Mouse (Mus musculus): ENCODE data around the gene Samd10. TPM values are rescaled to one million over a fixed set of nuclear protein-coding genes. Genes with fewer than 3 reads are reported as not detected.

The Samd10 gene
- 9.4 and 12.1 TPM in 2 replicates for polyA plus RNA-seq (2015; fragmentation: Nextera tagmentation; extraction: Ambion mirVana)

DNA sequence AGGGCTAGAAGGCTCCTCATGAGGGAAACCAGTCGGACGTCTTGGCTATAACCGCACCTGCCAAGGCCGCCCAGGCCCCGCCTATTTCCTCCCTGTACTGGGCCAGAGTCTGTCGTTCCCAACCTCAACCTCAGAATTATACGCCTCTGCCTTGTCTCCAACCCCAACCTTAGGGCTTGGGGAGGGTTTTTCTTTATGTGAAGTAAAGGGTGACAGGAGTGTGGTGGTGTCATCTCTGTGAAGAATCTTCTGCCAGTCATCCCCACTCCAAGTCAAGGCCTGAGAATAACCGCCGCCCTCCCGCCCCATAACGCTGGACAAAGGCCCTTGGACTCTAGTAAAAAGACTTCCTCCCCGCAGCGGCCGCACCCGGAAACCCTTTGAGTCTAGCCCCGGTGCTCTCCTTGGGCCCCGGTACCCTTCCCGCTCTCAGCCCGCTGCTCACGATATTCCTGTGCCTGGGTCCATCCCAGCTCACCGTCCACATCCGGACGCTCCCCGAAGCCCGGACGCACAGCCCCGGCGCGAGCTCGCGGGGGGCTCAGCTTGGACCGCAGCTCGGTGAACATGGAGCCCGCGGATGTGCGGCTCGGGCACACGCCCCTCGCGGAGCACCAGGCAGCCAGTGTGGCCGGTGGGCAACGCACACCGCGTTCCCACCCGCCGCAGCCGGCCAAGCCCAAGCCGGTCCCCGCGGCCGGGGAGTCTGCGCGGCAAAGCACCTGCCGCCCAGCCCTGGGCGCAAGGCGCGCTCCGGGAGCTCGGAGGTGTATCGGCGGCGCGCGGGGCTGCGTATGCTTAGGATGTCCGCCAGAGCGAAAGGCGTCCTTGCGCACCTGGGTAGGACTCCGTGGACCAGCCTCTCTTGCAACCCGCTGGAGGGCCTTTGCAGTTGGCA, at the start of gene Samd10:
Samd10 (minus strand) TSS at position 759 of the 898 bp plus-strand sequence.
- peak; percentile 68 for DNase-seq (ENCODE audit: low spot score)

GRCm38 (mm10) chr2:181646626-181647472, 47.8 kb upstream of the Samd10 start:
- DNase-seq (ENCODE audit: low spot score) = no peak

GRCm38 (mm10) chr2:181645666-181646065, 46.7 kb upstream of the Samd10 start:
- no peak for DNase-seq (ENCODE audit: low spot score)

- DNase-seq (ENCODE audit: low spot score) = peak; percentile 52
Measured at GRCm38 (mm10) chr2:181644361-181644760, 45.3 kb upstream of the Samd10 start.

- DNase-seq (ENCODE audit: low spot score) = no peak
Measured at GRCm38 (mm10) chr2:181635865-181636264, 36.9 kb upstream of the Samd10 start.

DNA sequence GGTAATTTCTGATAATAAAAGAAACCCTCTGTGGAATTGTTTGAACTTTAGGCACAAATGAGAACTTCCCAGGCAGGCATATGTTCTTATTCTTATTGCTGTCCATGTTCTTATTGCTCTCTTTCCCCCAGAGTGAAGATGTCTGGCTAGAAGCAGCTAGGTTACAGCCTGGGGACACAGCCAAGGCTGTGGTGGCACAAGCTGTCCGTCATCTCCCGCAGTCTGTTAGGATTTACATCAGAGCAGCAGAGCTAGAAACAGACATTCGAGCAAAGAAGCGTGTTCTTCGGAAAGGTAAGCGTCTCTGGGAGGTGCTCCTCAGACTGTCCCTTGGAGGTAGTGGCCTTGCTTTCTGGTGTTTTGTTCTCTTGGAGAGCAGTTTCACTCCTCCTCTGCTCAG, 33.6 kb upstream of the Samd10 start:
- DNase-seq (ENCODE audit: low spot score) = no peak

- no peak for DNase-seq (ENCODE audit: low spot score)
Measured at GRCm38 (mm10) chr2:181628471-181628870, 29.5 kb upstream of the Samd10 start.

DNA sequence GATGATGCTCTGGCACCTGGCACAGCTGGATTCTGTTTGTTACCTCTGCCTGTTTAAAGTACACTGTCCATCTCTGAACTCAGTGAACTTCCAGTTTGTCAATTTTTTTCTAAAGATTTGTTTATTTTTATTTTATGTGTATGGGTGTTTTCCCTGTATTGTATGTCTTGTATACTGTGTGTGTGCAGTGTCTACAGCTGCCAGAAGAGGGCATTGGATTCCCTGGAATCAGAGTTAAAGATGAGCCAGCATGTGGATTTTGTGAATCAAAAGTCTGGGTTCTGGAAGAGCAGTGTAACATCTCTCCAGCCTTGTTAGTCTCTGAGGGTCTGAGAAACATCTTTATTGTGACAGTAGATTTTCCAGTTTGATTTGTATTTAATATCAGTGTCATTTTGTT, 24.4 kb upstream of the Samd10 start:
- no peak for DNase-seq (ENCODE audit: low spot score)

- no peak for DNase-seq (ENCODE audit: low spot score)
Measured at GRCm38 (mm10) chr2:181618761-181619495, 19.9 kb upstream of the Samd10 start.

DNA sequence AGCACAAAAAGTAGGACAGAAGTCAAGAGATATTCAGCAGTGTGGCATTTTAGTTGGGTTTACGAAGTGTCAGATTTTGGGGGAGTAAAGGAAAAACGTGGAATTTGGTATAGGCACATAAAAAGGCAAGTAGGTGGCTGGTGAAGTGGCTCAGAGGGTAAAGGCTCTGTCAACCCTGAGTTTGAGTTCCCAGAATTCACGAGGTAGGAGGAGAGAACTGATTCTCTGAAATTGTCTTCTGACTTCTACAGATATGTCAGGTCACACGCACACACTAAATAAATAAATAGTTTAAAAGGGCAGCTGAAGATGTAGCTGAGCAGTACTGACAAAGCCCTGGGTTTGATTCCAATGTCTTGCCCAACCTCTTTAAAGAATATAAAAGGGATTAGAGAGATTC, 3.4 kb upstream of the Samd10 start:
- no peak for DNase-seq (ENCODE audit: low spot score)

GRCm38 (mm10) chr2:181601751-181602145, 2.7 kb upstream of the Samd10 start:
- DNase-seq (ENCODE audit: low spot score) = no peak

GRCm38 (mm10) chr2:181600828-181601750, 2.1 kb upstream of the Samd10 start:
- DNase-seq (ENCODE audit: low spot score) = peak; percentile 98

DNA sequence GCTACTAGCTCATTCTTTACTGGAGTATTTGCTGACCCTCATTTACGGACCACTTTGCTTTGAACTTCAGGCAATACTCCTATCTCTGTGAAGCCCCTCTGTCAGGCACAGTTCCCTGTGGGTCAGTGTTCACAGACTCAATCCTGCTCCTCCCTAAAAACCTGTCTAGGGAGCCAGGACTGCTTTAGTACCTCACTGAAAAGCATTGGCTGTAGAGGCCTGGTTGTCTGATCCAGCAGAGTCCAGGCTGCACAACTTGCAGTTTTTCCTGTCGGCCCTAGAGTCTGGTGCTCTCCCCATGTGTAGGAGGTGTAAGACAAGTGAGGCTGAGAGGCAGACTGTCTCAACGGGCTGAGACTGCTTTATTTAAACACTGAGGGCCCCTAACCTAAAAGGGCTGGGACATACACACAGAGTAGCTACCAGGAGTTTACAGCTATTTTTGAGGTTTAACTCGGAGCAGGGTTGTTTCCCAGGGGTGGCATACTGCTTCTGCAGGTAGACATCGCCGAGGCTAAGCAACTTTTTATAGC, 1.3 kb upstream of the Samd10 start:
- DNase-seq (ENCODE audit: low spot score) = no peak

GRCm38 (mm10) chr2:181597378-181598061, 1.5 kb downstream of the Samd10 start:
- DNase-seq (ENCODE audit: low spot score) = no peak

DNA sequence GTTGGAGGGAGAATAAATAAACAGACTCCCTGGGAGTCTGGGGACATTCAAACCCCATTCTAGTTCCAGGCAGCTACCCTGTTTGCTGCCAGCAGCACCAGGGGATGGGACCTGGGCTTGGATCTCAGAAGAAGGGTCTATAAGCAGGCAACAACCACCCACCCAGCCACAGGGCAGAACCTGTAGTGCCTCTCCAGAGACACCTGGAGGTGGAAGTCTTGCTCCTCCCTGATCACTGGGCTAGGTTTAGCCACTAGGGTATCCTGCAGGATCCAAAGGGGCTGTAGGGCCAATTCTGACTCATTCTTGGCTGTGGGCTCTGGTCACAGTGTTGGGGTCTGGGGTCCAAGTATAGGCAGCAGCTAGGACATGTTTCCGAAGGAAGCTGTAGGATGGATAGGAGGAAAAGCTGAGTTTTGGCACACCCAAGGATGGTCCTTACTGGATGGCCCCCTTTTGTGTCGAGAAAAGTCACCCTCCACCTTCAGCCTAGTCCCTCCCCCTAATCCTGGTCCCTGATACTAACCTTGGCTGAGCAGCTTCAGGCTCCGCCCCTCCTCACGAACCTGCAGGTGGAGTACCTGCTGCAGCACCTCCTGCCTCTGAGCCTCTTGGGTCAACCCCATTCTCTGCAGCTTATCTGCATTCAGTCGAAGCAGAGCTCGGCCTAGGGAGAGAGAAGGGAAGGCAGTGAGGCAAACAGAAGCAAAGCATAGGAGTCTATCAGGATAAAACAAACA, 2.6 kb downstream of the Samd10 start:
- no peak for DNase-seq (ENCODE audit: low spot score)

- peak; percentile 64 for DNase-seq (ENCODE audit: low spot score)
Measured at GRCm38 (mm10) chr2:181594946-181595696, 3.9 kb downstream of the Samd10 start.

DNA sequence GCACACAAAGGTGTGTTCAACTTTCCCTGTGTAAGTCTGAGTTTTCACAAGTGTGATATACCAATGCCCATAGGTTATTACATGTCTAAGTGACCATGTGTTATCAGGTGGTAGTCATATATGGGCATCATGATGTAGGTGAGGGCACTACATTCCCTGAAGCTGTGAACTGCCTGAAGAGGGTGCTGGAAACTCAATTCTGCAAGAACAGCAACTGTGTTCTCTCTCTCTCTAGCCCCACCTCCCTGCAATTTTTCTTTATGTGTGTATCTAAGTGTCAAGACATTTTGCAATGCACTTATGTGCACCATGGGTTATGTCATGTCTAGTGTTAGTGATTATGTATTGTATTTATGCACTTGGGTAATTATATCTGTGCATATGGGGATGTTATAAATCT, 5.1 kb downstream of the Samd10 start:
- DNase-seq (ENCODE audit: low spot score) = no peak

GRCm38 (mm10) chr2:181593042-181593421, 6.0 kb downstream of the Samd10 start:
- DNase-seq (ENCODE audit: low spot score) = no peak

Measured in thymus, postnatal 0 days (tissue).